Mouse (Mus musculus): ENCODE data around the gene Fus. TPM values are rescaled to one million over a fixed set of nuclear protein-coding genes. Genes with fewer than 3 reads are reported as not detected.
A peak's percentile ranks its signal among the peaks of the same experiment; 100 is the strongest.
"Not testable (repeated sequence)": the region's sequence is repeated elsewhere in the genome, so short reads cannot be mapped to it uniquely, and the experiment has no call there.

The Fus gene
- total and polyA plus RNA-seq, 2 experiments from 2014 or later: 25.8 to 175 TPM

DNA sequence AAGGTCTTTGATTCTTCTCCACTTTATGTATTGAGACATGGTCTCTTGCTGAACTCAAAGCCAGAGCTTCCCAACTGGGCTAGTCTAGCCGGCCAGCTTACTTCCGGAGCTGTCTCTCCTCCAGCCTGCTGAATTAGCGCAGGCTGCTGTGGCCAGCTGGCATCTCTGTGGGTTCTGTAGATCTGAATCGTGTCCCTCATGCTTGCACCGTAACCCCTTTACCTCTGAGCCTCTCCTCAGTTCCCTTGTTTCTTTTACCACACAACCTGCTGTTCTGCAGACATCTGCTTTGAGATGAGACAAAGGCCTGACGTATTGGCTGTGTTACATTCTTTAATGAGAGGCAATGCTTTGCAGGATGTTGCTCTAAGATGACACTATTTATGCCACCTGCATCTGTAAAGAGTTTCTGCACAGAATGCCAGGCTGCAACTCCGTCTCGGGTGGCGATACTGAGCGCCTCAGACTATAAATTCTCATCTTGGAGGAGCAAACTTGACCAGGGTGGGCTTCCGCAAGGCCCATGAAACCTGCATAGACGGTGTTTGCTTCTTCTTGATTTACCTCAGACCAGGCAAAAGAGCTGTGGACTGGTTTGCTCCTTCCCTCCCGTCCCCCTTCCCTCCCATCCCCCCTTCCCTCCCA, 45.0 kb downstream of the Fus start:
- Histone ChIP-seq H3K36me3 (replicated peaks; ENCODE audit: control insufficient read depth, insufficient read depth, low read length) (no peaks in the 10 kb centered on the region), H3K27ac (ENCODE audit: low read depth) (peak overlapping the region; percentile 2; the same call in 1 of the 2 replicates), H3K4me1 (ENCODE audit: control insufficient read depth, insufficient read depth) (no peaks in the 10 kb centered on the region), H3K4me2 (ENCODE audit: low read depth, low read length) (no peak overlapping the region), H3K4me3 (ENCODE audit: low read depth, low read length) (no peak overlapping the region), H3K27me3 (ENCODE audit: control insufficient read depth, insufficient read depth, low read length) (0 out of 2 replicates have a peak, but pooled peaks cover 6% of the 10 kb centered on the region), H3K9ac (replicated peaks; ENCODE audit: low read depth, low read length) (no peak overlapping the region), H3K9me3 (replicated peaks; ENCODE audit: control insufficient read depth, low read length) (no peaks in the 10 kb centered on the region)
- ATAC-seq (ENCODE audit: insufficient read depth, low read depth) (no peak), DNase-seq (ENCODE audit: low spot score) (no peak)
- 76% methylated on average over 13 of the region's 13 CpGs for WGBS
- TF ChIP-seq EP300 (IDR thresholded peaks at IDR 0.05; ENCODE audit: low read depth): no peak
- TF ChIP-seq CTCF (IDR thresholded peaks at IDR 0.05; ENCODE audit: low read depth): no peak

DNA sequence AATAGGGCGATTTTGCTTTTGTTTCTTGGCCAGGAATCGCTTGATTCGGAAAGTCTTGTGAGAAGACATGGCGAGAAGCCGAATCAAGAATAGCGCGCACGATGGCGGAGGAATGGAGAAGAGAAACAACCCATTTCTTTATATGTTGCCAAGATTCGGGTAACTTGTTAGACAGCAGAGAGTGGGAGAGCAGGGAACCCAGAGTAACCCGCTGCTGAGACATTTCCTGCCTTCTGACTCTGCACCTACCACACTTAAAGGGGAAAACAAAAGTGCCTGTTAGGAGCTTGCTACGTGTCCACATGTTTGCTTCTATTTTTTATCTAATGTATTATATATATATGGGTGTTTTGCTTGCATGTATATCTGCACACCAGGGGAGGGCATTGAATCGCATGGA, 45.9 kb downstream of the Fus start:
- Histone ChIP-seq H3K36me3 (replicated peaks; ENCODE audit: control insufficient read depth, insufficient read depth, low read length) (no peaks in the 10 kb centered on the region), H3K4me1 (ENCODE audit: control insufficient read depth, insufficient read depth) (no peaks in the 10 kb centered on the region), H3K4me3 (ENCODE audit: low read depth, low read length) (no peak overlapping the region), H3K4me2 (ENCODE audit: low read depth, low read length) (no peak overlapping the region), H3K27ac (ENCODE audit: low read depth) (no peak overlapping the region), H3K9me3 (replicated peaks; ENCODE audit: control insufficient read depth, low read length) (no peaks in the 10 kb centered on the region), H3K27me3 (ENCODE audit: control insufficient read depth, insufficient read depth, low read length) (0 out of 2 replicates have a peak, but pooled peaks cover 6% of the 10 kb centered on the region), H3K9ac (replicated peaks; ENCODE audit: low read depth, low read length) (no peak overlapping the region)
- ATAC-seq (ENCODE audit: insufficient read depth, low read depth) (no peak), DNase-seq (ENCODE audit: low spot score) (no peak)
- no peak for TF ChIP-seq EP300 (IDR thresholded peaks at IDR 0.05; ENCODE audit: low read depth)
- TF ChIP-seq CTCF (IDR thresholded peaks at IDR 0.05; ENCODE audit: low read depth): no peak
- WGBS: 86% methylated on average over 13 of the region's 13 CpGs

DNA sequence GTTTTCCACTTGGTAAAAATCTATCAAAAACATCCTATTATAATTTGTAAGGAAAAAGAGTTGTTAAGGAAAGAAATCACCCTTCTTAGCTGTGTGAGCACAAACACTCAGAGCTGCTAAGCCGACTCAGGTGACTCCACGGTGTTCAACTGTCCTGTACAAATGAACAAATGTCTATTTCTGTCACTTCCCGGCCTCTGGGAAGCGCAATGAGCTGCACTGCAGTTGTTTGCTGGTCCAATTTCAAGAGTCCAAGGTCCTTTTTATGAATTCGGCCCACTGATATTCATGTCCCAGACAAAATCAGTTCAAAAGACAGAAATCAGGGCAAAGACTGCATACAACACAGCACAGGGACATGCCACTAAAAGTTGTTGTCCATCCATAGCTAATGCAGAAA, 48.9 kb downstream of the Fus start:
- not testable (repeated sequence) for H3K36me3 ChIP-seq (replicated peaks; ENCODE audit: control insufficient read depth, insufficient read depth, low read length); H3K27me3 ChIP-seq (ENCODE audit: control insufficient read depth, insufficient read depth, low read length); H3K4me3 ChIP-seq (ENCODE audit: low read depth, low read length); H3K4me1 ChIP-seq (ENCODE audit: control insufficient read depth, insufficient read depth); H3K4me2 ChIP-seq (ENCODE audit: low read depth, low read length); H3K9ac ChIP-seq (replicated peaks; ENCODE audit: low read depth, low read length); H3K9me3 ChIP-seq (replicated peaks; ENCODE audit: control insufficient read depth, low read length); ATAC-seq (ENCODE audit: insufficient read depth, low read depth); H3K27ac ChIP-seq (ENCODE audit: low read depth); DNase-seq (ENCODE audit: low spot score)
- WGBS: 50% methylated on average over 5 of the region's 5 CpGs

DNA sequence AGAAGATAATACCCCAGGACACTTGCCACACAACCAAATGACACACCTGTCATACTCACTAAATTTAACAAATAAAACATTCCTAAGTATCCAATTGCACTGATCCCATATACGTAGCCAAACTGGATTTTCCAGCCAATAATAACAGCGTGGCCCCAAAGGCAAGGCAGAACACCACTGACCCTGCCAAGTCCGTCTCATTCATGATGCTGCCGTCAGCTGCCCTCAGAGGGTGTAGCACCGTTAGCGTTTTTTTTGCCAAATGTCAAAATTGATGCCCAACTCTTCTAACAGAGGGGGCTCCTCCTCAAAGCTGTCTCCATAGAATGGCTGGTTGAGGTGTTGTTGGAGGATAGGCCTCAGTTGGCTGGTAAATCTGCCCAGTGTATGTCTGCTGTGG, 49.4 kb downstream of the Fus start:
- WGBS: 82% methylated on average over 6 of the region's 6 CpGs
- no peak for ATAC-seq (ENCODE audit: insufficient read depth, low read depth)
- H3K36me3 ChIP-seq (replicated peaks; ENCODE audit: control insufficient read depth, insufficient read depth, low read length): no peaks in the 10 kb centered on the region
- no peaks in the 10 kb centered on the region for H3K9me3 ChIP-seq (replicated peaks; ENCODE audit: control insufficient read depth, low read length)
- H3K4me2 ChIP-seq (ENCODE audit: low read depth, low read length): no peak overlapping the region
- no peak for TF ChIP-seq CTCF (IDR thresholded peaks at IDR 0.05; ENCODE audit: low read depth)
- no peak for TF ChIP-seq EP300 (IDR thresholded peaks at IDR 0.05; ENCODE audit: low read depth)
- no peak for DNase-seq (ENCODE audit: low spot score)
- no peak overlapping the region for H3K27ac ChIP-seq (ENCODE audit: low read depth)
- H3K9ac ChIP-seq (replicated peaks; ENCODE audit: low read depth, low read length): no peak overlapping the region
- H3K4me3 ChIP-seq (ENCODE audit: low read depth, low read length): no peak overlapping the region
- no peaks in the 10 kb centered on the region for H3K4me1 ChIP-seq (ENCODE audit: control insufficient read depth, insufficient read depth)
- no peaks in the 10 kb centered on the region for H3K27me3 ChIP-seq (ENCODE audit: control insufficient read depth, insufficient read depth, low read length)

DNA sequence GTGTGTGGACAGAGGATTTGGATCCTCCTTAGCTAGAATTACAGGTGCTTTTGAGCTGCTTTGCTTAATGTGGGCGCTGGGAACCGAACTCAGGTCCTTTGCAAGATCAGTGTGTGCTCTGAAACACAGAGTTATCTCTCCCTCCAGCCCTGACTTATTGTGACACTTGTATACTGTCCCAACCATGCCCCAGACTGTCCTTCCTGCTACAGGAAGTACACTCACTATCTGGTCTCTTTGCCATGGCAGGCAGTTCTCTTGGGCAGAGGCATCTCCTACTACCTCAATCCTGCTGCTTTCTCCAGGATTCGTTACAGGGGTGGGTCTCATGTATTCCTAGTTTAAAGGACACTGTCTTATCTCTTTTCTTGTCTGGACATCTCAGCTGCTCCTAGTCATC, 51.0 kb downstream of the Fus start:
- no peak overlapping the region for H3K4me3 ChIP-seq (ENCODE audit: low read depth, low read length)
- DNase-seq (ENCODE audit: low spot score): no peak
- 69% methylated on average over 3 of the region's 3 CpGs for WGBS

DNA sequence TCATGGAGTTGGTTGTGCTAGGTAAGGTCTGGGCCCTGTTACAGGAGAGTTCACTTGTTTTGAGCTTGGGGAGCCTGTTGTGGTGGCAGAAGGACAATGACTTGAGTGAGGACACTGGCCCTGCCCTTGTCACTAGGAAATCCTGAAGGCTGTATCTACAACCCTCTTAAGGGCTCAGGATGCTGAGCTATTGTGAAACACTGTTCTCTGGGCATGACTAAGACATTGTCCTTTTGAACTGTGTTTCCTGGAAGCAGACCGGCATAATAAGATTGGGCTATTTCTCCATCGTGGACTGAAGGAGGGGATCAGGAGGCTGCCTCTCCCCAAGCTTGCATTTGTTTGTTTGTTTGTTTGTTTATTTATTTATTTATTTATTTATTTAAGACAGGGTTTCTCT, 51.9 kb downstream of the Fus start:
- no peak overlapping the region for H3K9ac ChIP-seq (replicated peaks; ENCODE audit: low read depth, low read length)
- 0 out of 2 replicates have a peak, but pooled peaks cover 3% of the 10 kb centered on the region for H3K9me3 ChIP-seq (replicated peaks; ENCODE audit: control insufficient read depth, low read length)
- ATAC-seq (ENCODE audit: insufficient read depth, low read depth): no peak
- H3K4me1 ChIP-seq (ENCODE audit: control insufficient read depth, insufficient read depth): no peaks in the 10 kb centered on the region
- DNase-seq (ENCODE audit: low spot score): no peak
- no peak overlapping the region for H3K4me2 ChIP-seq (ENCODE audit: low read depth, low read length)
- TF ChIP-seq CTCF (IDR thresholded peaks at IDR 0.05; ENCODE audit: low read depth) (no peak), EP300 (IDR thresholded peaks at IDR 0.05; ENCODE audit: low read depth) (no peak)
- H3K36me3 ChIP-seq (replicated peaks; ENCODE audit: control insufficient read depth, insufficient read depth, low read length): no peaks in the 10 kb centered on the region
- no peak overlapping the region for H3K27ac ChIP-seq (ENCODE audit: low read depth)
- 58% methylated on average over 2 of the region's 2 CpGs for WGBS
- no peak overlapping the region for H3K4me3 ChIP-seq (ENCODE audit: low read depth, low read length)
- no peaks in the 10 kb centered on the region for H3K27me3 ChIP-seq (ENCODE audit: control insufficient read depth, insufficient read depth, low read length)

More for the DNA sequence above, 51.0 kb downstream of the Fus start:
- no peak for TF ChIP-seq EP300 (IDR thresholded peaks at IDR 0.05; ENCODE audit: low read depth)
- no peak for TF ChIP-seq CTCF (IDR thresholded peaks at IDR 0.05; ENCODE audit: low read depth)
- no peak overlapping the region for H3K4me2 ChIP-seq (ENCODE audit: low read depth, low read length)
- H3K27ac ChIP-seq (ENCODE audit: low read depth): no peak overlapping the region
- no peak for ATAC-seq (ENCODE audit: insufficient read depth, low read depth)
- no peaks in the 10 kb centered on the region for H3K27me3 ChIP-seq (ENCODE audit: control insufficient read depth, insufficient read depth, low read length)
- 0 out of 2 replicates have a peak, but pooled peaks cover 3% of the 10 kb centered on the region for H3K9me3 ChIP-seq (replicated peaks; ENCODE audit: control insufficient read depth, low read length)
- H3K4me1 ChIP-seq (ENCODE audit: control insufficient read depth, insufficient read depth): no peaks in the 10 kb centered on the region
- H3K36me3 ChIP-seq (replicated peaks; ENCODE audit: control insufficient read depth, insufficient read depth, low read length): no peaks in the 10 kb centered on the region
- H3K9ac ChIP-seq (replicated peaks; ENCODE audit: low read depth, low read length): no peak overlapping the region

Measured in heart, postnatal 0 days (tissue).